Mouse (Mus musculus): Measurements from ENCODE around the gene A530016L24Rik. TPM values are rescaled to one million over a fixed set of nuclear protein-coding genes. Genes with fewer than 3 reads are reported as not detected.

Gene A530016L24Rik
- not detected in 2 replicates for polyA plus RNA-seq (2014; fragmentation: Nextera tagmentation; extraction: Ambion mirVana)

- no peak within 1 kb of the TSS for H3K9ac ChIP-seq (ENCODE audit: low read depth, low read length)
- no peaks in the 10 kb centered on the region for H3K9me3 ChIP-seq (ENCODE audit: control insufficient read depth, low read length)
- WGBS: 93% methylated on average over 8 of the region's 8 CpGs
- no peak within 1 kb of the TSS for H3K4me3 ChIP-seq (ENCODE audit: low read depth, low read length)
- H3K36me3 ChIP-seq (ENCODE audit: control insufficient read depth, insufficient read depth, low read length): no peaks in the 10 kb centered on the region
- ATAC-seq (ENCODE audit: low FRiP score) (no peak), DNase-seq (ENCODE audit: low spot score) (no peak)
- no peak within 1 kb of the TSS for H3K4me2 ChIP-seq (replicated peaks; ENCODE audit: low read depth, low read length)
- no peak within 1 kb of the TSS for H3K27ac ChIP-seq (ENCODE audit: low read depth, low read length)
- H3K4me1 ChIP-seq (replicated peaks; ENCODE audit: control insufficient read depth, insufficient read depth, low read length): 0 out of 2 replicates have a peak, but pooled peaks cover 2% of the 10 kb centered on the region
- H3K27me3 ChIP-seq (ENCODE audit: control insufficient read depth, insufficient read depth, low read length): no peaks in the 10 kb centered on the region
These were observed at the start of gene A530016L24Rik for GRCm38 (mm10) chr12:112489134-112489533. Gene A530016L24Rik, plus strand, starts transcription at chr12:112489448.

GRCm38 (mm10) chr12:112439993-112440392, 49.3 kb upstream of the A530016L24Rik start:
- peaks cover 2% of the 10 kb centered on the region; the same call in 1 of the 2 replicates for H3K4me1 ChIP-seq (replicated peaks; ENCODE audit: control insufficient read depth, insufficient read depth, low read length)
- no peak overlapping the region for H3K4me3 ChIP-seq (ENCODE audit: low read depth, low read length)
- no peaks in the 10 kb centered on the region for H3K9me3 ChIP-seq (ENCODE audit: control insufficient read depth, low read length)
- no peak overlapping the region for H3K27ac ChIP-seq (ENCODE audit: low read depth, low read length)
- no peak overlapping the region for H3K9ac ChIP-seq (ENCODE audit: low read depth, low read length)
- WGBS: 64% methylated on average over 1 of the region's 1 CpGs
- no peak for DNase-seq (ENCODE audit: low spot score)
- H3K4me2 ChIP-seq (replicated peaks; ENCODE audit: low read depth, low read length): no peak overlapping the region
- H3K36me3 ChIP-seq (ENCODE audit: control insufficient read depth, insufficient read depth, low read length): no peaks in the 10 kb centered on the region
- peaks cover 5% of the 10 kb centered on the region; the same call in 1 of the 2 replicates for H3K27me3 ChIP-seq (ENCODE audit: control insufficient read depth, insufficient read depth, low read length)
- ATAC-seq (ENCODE audit: low FRiP score): no peak

DNA sequence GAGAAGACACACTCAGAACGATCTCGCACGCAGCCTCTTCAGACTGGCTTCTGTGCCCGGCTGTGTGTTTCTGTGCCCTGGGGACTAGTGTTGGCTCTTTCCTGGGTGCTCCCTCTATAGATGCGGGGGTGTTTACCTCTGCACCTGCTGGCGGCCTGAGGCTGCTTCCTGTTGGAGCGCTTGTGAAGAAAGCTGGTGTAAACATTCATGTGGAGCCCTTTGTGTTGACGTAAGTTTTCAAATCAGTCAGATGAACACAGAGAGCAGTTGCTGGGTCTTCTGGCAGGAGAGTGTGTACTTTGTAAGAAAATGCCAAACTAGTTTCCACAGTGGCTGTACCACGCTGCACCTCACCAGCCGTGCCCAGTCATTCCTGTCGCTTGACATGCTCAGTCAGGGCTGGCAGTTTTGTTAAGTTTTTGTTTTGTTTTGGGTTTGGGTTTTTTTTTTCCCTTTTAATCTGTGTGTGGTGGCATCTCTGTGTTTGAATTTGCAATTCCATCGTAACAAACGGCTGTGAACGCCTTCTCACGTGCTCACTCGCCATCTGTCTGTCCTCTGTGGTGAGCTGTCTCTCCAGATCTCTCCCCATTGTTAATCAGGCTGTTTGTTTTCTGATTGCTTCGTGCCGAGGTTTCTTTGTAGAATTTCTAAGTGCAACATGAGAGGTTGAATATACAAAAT, 40.0 kb upstream of the A530016L24Rik start:
- Histone ChIP-seq H3K9ac (ENCODE audit: low read depth, low read length) (0 out of 2 replicates have a peak overlapping the region, but pooled peaks have one; percentile 2), H3K9me3 (ENCODE audit: control insufficient read depth, low read length) (no peaks in the 10 kb centered on the region), H3K36me3 (ENCODE audit: control insufficient read depth, insufficient read depth, low read length) (no peaks in the 10 kb centered on the region), H3K4me2 (replicated peaks; ENCODE audit: low read depth, low read length) (no peak overlapping the region), H3K4me1 (replicated peaks; ENCODE audit: control insufficient read depth, insufficient read depth, low read length) (no peaks in the 10 kb centered on the region), H3K27me3 (ENCODE audit: control insufficient read depth, insufficient read depth, low read length) (no peaks in the 10 kb centered on the region), H3K27ac (ENCODE audit: low read depth, low read length) (peak overlapping the region; percentile 24; the same call in 1 of the 2 replicates), H3K4me3 (ENCODE audit: low read depth, low read length) (no peak overlapping the region)
- ATAC-seq (ENCODE audit: low FRiP score) (no peak), DNase-seq (ENCODE audit: low spot score) (no peak)
- WGBS: 63% methylated on average over 18 of the region's 18 CpGs

- 0 out of 2 replicates have a peak overlapping the region, but pooled peaks have one; percentile 24 for H3K27ac ChIP-seq (ENCODE audit: low read depth, low read length)
- no peaks in the 10 kb centered on the region for H3K4me1 ChIP-seq (replicated peaks; ENCODE audit: control insufficient read depth, insufficient read depth, low read length)
- H3K4me2 ChIP-seq (replicated peaks; ENCODE audit: low read depth, low read length): no peak overlapping the region
- no peaks in the 10 kb centered on the region for H3K9me3 ChIP-seq (ENCODE audit: control insufficient read depth, low read length)
- no peaks in the 10 kb centered on the region for H3K27me3 ChIP-seq (ENCODE audit: control insufficient read depth, insufficient read depth, low read length)
- DNase-seq (ENCODE audit: low spot score) (no peak), ATAC-seq (ENCODE audit: low FRiP score) (no peak)
- WGBS: 57% methylated on average over 8 of the region's 8 CpGs
- H3K9ac ChIP-seq (ENCODE audit: low read depth, low read length): no peak overlapping the region
- H3K36me3 ChIP-seq (ENCODE audit: control insufficient read depth, insufficient read depth, low read length): no peaks in the 10 kb centered on the region
- H3K4me3 ChIP-seq (ENCODE audit: low read depth, low read length): no peak overlapping the region
These were observed 39.4 kb upstream of the A530016L24Rik start for GRCm38 (mm10) chr12:112449828-112450180.

DNA sequence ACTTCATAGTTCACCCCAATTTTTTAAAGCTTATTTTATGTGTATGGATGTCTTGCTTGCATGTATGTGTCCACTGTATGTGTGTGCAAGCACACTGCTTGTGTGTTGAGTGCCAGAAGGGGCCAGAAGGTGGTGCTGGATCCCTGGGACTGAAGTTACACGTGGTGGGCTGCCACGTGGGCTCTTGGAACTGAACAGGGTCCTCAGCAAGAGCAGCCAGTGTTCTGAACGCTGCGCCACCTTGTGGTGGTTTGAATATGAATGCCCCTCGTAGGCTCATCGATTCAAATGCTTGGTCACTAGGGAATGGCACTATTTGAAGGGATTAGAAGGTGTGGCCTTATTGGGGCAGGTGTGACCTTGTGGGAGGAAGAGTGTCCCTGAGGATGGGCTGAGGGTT, 38.4 kb upstream of the A530016L24Rik start:
- DNase-seq (ENCODE audit: low spot score) (peak; percentile 80), ATAC-seq (ENCODE audit: low FRiP score) (peak; percentile 63; the same call in 1 of the 2 replicates)
- no peaks in the 10 kb centered on the region for H3K36me3 ChIP-seq (ENCODE audit: control insufficient read depth, insufficient read depth, low read length)
- no peaks in the 10 kb centered on the region for H3K4me1 ChIP-seq (replicated peaks; ENCODE audit: control insufficient read depth, insufficient read depth, low read length)
- H3K27ac ChIP-seq (ENCODE audit: low read depth, low read length): no peak overlapping the region
- no peak overlapping the region for H3K4me3 ChIP-seq (ENCODE audit: low read depth, low read length)
- H3K9ac ChIP-seq (ENCODE audit: low read depth, low read length): no peak overlapping the region
- no peak overlapping the region for H3K4me2 ChIP-seq (replicated peaks; ENCODE audit: low read depth, low read length)
- H3K27me3 ChIP-seq (ENCODE audit: control insufficient read depth, insufficient read depth, low read length): no peaks in the 10 kb centered on the region
- no peaks in the 10 kb centered on the region for H3K9me3 ChIP-seq (ENCODE audit: control insufficient read depth, low read length)
- WGBS: 27% methylated on average over 6 of the region's 6 CpGs

GRCm38 (mm10) chr12:112451381-112451780, 37.9 kb upstream of the A530016L24Rik start:
- ATAC-seq (ENCODE audit: low FRiP score) (0 out of 2 replicates have a peak, but pooled peaks have one; percentile 6), DNase-seq (ENCODE audit: low spot score) (no peak)
- no peak overlapping the region for H3K4me2 ChIP-seq (replicated peaks; ENCODE audit: low read depth, low read length)
- no peak overlapping the region for H3K4me3 ChIP-seq (ENCODE audit: low read depth, low read length)
- no peaks in the 10 kb centered on the region for H3K36me3 ChIP-seq (ENCODE audit: control insufficient read depth, insufficient read depth, low read length)
- H3K27me3 ChIP-seq (ENCODE audit: control insufficient read depth, insufficient read depth, low read length): no peaks in the 10 kb centered on the region
- H3K4me1 ChIP-seq (replicated peaks; ENCODE audit: control insufficient read depth, insufficient read depth, low read length): no peaks in the 10 kb centered on the region
- no peak overlapping the region for H3K9ac ChIP-seq (ENCODE audit: low read depth, low read length)
- no peaks in the 10 kb centered on the region for H3K9me3 ChIP-seq (ENCODE audit: control insufficient read depth, low read length)
- 90% methylated on average over 1 of the region's 1 CpGs for WGBS
- H3K27ac ChIP-seq (ENCODE audit: low read depth, low read length): no peak overlapping the region

DNA sequence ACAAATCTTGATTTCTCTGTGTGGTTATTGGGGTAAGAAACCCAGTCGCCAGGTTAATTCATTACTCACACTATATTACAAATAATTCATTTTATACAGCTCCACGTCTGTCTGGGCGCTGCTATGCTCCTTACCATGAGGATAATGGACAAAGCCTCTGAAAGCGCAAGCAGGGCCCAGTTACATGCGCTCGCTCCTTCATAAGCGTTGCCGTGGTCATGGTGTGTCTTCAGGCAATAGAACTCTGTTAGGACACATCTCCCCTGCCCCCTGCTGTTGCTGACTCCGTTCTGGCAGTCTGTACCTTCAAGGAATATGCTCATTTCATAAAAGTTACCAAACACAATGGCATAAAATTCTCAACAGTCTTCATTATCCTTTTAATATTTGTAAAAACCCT, 37.4 kb upstream of the A530016L24Rik start:
- H3K4me1 ChIP-seq (replicated peaks; ENCODE audit: control insufficient read depth, insufficient read depth, low read length): no peaks in the 10 kb centered on the region
- H3K27me3 ChIP-seq (ENCODE audit: control insufficient read depth, insufficient read depth, low read length): no peaks in the 10 kb centered on the region
- no peak overlapping the region for H3K4me2 ChIP-seq (replicated peaks; ENCODE audit: low read depth, low read length)
- DNase-seq (ENCODE audit: low spot score): no peak
- ATAC-seq (ENCODE audit: low FRiP score): no peak
- no peak overlapping the region for H3K9ac ChIP-seq (ENCODE audit: low read depth, low read length)
- H3K36me3 ChIP-seq (ENCODE audit: control insufficient read depth, insufficient read depth, low read length): no peaks in the 10 kb centered on the region
- 85% methylated on average over 9 of the region's 9 CpGs for WGBS
- H3K4me3 ChIP-seq (ENCODE audit: low read depth, low read length): no peak overlapping the region
- H3K27ac ChIP-seq (ENCODE audit: low read depth, low read length): no peak overlapping the region
- no peaks in the 10 kb centered on the region for H3K9me3 ChIP-seq (ENCODE audit: control insufficient read depth, low read length)

DNA sequence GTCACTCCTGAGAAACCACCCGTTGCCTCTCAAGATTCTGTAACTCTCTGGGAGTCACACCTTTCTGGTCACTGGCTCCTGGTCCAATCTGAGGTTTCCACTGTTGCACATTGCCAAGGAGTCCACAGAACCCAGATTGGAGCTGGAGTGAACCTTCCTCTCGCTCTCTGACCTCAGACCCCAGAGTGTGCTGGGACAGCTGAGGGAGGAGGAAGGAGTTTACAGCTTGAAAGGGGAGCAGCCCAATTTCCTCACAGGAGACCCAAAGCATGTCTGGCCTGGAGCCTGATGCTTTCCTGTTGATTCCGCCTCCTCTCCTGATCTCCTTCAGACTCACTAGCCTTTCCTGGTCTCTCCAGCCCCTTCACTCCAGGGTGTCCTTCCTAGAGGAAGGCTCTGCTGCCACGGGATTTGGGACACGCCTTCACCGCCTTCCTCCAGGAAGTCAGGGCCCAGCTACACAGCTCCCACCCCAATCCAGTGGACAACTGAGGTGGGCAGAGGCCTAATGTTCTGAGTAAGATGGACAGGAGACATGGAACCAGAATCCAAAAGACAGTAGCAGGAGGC, 33.0 kb upstream of the A530016L24Rik start:
- Histone ChIP-seq H3K9ac (ENCODE audit: low read depth, low read length) (no peak overlapping the region), H3K27me3 (ENCODE audit: control insufficient read depth, insufficient read depth, low read length) (no peaks in the 10 kb centered on the region), H3K9me3 (ENCODE audit: control insufficient read depth, low read length) (no peaks in the 10 kb centered on the region), H3K4me3 (ENCODE audit: low read depth, low read length) (no peak overlapping the region), H3K27ac (ENCODE audit: low read depth, low read length) (no peak overlapping the region), H3K4me2 (replicated peaks; ENCODE audit: low read depth, low read length) (no peak overlapping the region), H3K36me3 (ENCODE audit: control insufficient read depth, insufficient read depth, low read length) (no peaks in the 10 kb centered on the region), H3K4me1 (replicated peaks; ENCODE audit: control insufficient read depth, insufficient read depth, low read length) (peaks cover 2% of the 10 kb centered on the region; the same call in 1 of the 2 replicates)
- 72% methylated on average over 6 of the region's 6 CpGs for WGBS
- ATAC-seq (ENCODE audit: low FRiP score): no peak
- DNase-seq (ENCODE audit: low spot score): no peak

DNA sequence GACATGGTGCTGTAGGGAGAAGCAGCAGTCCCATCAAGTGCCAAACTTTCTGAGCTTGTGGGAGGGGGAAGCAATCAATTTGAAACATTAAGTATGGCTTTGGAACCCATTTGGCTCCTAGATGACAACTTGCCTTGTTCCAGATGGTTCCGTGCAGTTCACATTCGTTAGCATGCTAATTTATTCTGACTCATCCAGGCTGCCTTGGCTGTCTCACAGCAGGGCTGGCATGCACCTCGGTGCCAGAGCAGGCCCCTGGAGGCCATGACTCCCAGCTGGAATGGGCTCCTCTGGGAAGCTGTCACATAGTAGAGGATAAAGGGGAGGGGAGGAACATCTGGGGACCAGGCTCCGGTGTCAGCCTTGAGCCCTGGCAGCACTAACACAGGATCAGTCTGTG, 31.4 kb upstream of the A530016L24Rik start:
- WGBS: 34% methylated on average over 4 of the region's 4 CpGs
- H3K27me3 ChIP-seq (ENCODE audit: control insufficient read depth, insufficient read depth, low read length): no peaks in the 10 kb centered on the region
- H3K4me1 ChIP-seq (replicated peaks; ENCODE audit: control insufficient read depth, insufficient read depth, low read length): peaks cover 2% of the 10 kb centered on the region; the same call in 1 of the 2 replicates
- peak; percentile 72; the same call in 1 of the 2 replicates for ATAC-seq (ENCODE audit: low FRiP score)
- H3K27ac ChIP-seq (ENCODE audit: low read depth, low read length): no peak overlapping the region
- H3K4me2 ChIP-seq (replicated peaks; ENCODE audit: low read depth, low read length): no peak overlapping the region
- no peak overlapping the region for H3K9ac ChIP-seq (ENCODE audit: low read depth, low read length)
- H3K9me3 ChIP-seq (ENCODE audit: control insufficient read depth, low read length): no peaks in the 10 kb centered on the region
- H3K4me3 ChIP-seq (ENCODE audit: low read depth, low read length): no peak overlapping the region
- no peaks in the 10 kb centered on the region for H3K36me3 ChIP-seq (ENCODE audit: control insufficient read depth, insufficient read depth, low read length)
- no peak for DNase-seq (ENCODE audit: low spot score)
